Mouse (Mus musculus): ENCODE results near the gene Emc8.

The Emc8 gene

DNA sequence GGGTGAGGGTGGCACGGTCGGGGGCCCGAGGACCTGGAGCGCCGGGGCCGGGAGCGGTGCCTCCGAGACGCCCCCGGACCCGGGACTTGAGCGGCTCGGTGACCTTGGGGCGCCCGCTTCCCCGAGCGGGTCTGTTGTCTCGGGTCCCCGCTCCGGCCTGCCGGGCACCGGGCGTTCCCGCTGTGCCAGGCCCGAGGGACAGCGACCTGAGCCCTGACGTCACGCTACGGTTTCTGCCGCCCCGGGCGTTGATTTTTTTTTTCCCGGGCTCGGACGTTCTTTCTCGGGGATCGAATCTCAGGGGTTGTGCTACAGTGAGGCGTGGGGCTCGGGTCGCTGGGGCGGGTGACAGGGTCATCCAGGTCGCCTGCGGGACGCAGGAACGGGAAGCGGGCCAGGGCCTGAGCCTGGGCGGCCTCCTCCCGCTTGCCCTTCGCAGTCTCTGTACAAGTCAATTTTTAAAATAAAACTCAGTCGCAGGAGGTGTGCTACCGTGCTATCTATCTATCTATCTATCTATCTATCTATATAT is at the start of gene Emc8:
Emc8 (minus strand) TSS at position 200 of the 532 bp plus-strand sequence.
- DNase-seq (ENCODE audit: low spot score): no peak

DNA sequence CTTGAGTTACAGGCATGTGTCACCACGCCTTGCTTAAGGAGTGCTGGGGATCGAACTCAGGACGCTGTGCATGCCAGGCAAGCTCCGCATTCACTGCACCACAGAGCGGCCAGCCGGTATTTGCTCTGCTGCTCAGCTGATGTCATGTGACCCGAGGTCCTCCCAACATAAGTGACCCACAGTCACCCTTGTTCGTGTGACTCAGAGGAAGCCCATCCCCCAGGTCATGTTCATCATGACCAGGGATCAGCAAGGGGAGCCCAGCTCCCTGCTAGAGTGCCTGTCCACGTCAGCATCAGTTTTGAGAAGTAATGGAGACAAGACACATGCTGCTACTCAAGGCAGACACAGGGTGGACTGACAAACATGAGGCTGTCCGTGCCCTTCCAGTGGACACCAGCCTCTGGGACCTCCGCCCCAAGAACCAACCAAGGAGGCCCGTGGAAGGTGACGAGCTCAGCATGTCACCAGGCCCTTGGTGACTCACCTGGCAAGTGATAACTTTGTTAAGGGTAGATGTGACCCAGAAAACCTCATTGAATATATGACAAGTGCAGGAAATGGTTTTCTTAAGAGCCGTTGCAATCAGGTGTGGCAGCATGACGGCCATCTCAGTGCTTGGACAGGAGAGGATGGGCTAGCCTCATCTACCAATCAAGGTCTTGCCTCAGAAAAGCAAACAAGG is 47.8 kb upstream of the Emc8 start:
- DNase-seq (ENCODE audit: low spot score): no peak

DNA sequence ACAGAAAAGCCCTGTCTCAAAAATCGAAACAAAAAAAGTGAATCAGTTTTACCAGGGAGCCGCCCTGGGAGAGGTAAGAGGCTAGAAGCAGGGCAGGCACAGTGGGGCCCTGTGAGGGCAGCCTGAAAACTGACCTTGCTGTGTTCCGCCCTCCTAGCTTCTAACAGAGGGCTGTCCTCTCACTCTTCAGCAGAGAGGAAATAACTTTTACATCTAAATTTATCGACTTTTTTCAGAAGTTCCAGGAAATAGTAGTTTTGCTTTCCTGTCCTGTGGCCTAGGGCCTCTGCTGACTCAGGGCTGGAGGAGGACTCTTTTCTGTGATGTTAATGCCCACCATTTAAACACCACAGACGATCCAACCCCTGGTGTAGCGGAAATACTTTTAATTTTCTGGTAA is 46.8 kb upstream of the Emc8 start:
- DNase-seq (ENCODE audit: low spot score): no peak

DNA sequence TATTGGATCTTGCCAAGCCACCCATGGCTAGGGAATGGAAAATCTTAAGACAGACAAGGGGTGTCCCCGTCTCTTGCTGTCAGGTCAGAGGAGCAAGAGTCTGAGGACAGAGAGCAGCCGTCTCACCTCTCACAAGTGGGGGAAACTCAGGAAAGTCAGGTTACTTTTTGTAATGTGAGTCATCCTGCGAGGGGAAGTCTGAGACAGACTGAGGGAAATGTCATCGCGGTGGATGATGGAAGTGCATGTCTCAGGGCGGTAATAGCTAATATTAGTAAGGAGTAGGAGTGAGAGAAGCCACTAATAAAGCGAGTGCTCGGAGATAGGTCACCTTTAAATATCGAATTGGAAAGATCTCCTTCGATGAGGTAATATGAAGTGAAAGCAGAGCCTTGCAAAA is 40.8 kb upstream of the Emc8 start:
- DNase-seq (ENCODE audit: low spot score): no peak

DNA sequence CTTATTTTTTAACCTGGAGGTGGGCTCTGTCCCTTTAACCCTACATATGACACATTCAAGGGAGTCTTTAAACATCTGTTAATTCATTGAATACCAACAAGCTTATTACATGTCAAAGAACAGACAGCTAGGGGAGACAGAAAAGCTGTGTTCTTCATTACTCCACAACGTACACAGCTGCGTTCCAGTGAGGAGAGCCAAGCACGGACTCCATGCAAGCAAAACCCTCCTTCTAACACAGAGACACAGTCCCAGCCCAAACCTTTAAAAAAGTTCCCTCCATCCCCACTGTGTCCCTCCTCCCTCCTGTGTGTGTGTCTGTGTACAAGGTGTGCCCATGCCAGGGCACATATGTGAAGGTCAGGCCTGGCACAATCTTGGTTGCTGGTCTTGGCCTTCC is 37.8 kb upstream of the Emc8 start:
- DNase-seq (ENCODE audit: low spot score): no peak

DNA sequence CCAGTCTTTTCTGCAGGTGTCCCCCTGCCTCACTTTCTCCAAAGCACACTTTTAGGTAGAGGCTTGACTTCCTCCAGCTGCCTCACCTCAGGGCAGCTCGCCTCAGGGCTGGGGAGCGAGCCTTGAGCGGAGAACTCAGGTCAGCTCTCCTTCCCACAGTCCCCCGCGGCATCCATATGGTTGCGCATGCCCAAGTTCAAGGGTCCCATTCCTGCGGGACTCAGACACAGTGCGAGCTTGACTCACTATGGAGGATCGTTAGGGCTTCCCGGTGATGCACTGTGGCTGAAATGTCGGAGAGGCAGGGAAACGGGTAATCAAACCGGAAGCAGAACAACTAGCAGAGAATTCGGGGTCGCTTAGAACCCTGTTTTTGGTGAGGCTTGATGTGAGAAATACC is 36.8 kb upstream of the Emc8 start:
- no peak for DNase-seq (ENCODE audit: low spot score)

DNA sequence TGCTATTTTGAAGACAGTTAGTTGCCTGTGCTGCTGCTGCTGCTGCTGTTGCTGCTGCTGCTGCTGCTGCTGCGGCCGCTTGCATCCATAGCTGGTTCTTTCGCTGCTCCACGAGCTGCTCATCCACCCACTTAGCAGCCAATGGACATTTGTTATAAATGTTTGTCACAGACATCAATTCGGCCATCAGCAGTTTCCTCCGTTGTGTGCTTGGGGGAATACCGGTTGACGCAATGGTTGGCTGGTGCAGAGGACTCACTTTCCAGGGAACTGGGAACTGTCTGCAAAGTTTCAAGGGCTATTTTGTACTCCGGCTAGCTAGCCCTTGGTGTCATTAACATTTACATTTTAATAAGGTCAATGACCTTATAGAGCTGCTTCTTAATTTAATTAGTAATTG is 35.8 kb upstream of the Emc8 start:
- DNase-seq (ENCODE audit: low spot score): no peak

DNA sequence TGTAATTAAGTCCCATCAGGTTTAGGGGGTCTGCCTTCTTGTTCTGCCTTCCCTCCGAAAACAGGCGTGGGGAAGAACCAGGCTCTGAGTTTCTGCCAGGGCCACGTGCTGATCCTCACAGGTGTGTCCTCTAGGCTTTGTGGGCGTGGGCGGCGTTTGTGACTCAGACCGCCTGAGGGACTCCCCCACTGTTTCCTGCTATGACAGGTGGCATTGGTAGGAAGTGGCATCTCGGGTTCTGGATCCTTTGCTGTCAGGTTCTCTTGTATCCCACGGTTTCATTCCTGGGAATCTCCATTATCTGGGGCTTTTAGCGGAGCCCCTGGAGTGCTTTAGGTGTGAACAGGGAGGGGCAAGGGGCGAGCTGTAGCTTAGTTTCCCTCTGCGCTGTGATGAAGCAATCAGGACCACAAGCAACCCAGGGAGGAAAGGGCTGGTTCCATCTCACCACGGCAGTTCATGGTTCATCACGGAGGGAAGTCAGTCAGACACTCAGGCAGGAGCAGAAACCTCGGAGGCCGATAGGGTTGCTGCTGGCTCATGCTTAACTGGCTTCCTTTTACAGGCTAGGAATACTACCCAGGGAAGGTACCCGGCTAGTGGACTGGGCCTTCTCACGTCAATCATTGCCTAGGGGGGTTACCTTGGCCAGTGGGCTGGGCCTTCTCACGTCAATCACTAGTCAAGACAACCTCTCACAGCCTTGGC is 33.5 kb upstream of the Emc8 start:
- DNase-seq (ENCODE audit: low spot score): peak; percentile 53

DNA sequence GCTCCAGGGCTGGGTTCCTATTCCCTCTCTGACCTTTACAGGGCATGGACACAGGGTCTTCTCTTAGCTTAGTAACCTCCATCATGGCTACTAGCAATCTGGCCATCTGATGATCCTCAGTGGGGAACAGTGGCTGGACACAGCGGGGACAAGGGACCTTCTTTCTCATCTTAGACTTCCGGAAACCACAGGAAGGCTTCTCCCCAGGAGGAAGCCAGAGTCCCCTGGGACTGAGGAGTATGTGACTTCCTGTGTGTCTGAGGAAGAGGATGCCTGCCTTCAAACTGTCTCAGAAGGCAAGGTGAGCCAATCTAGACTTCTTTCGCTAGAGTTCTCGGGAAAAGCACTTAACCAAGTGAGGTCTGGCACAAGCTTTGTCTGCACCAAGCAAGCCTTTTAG is 31.7 kb upstream of the Emc8 start:
- DNase-seq (ENCODE audit: low spot score): no peak

DNA sequence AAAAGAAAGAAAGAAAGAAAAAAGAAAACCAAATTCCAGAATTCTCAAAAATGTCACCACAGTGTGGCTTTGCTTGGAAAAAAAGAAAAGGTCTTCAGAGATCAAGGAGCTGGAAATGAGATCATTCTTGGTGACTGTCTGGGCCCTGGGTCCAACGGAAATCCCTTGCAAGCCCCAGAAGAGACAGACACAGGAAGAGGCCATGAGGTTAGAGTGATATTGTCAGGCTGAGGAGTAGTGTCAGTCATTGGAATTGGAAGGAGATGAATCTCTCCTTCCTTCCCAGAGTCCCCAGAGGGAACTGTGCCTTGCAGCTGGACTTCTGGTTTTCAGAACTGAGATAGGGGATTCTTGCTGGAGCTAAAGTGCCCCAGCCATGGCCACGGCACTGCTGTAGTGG is 31.2 kb upstream of the Emc8 start:
- no peak for DNase-seq (ENCODE audit: low spot score)

DNA sequence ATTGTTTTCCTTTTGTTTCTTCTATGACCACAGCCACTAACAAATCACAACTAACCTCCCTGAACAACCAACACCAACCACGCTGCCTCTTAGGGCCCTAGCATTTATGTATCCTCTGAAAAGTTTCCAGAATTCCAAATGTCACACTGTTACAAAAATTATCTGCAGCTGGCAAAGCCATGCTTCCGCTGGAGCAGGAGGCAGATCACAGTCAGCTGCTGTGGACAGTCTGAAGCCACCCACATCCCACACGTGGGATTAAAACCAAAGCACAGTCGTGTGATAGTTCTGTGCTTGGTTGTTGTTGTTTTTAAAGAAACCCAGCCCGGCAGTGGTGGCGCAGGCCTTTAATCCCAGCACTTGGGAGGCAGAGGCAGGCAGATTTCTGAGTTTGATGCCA is 30.7 kb upstream of the Emc8 start:
- DNase-seq (ENCODE audit: low spot score): no peak

DNA sequence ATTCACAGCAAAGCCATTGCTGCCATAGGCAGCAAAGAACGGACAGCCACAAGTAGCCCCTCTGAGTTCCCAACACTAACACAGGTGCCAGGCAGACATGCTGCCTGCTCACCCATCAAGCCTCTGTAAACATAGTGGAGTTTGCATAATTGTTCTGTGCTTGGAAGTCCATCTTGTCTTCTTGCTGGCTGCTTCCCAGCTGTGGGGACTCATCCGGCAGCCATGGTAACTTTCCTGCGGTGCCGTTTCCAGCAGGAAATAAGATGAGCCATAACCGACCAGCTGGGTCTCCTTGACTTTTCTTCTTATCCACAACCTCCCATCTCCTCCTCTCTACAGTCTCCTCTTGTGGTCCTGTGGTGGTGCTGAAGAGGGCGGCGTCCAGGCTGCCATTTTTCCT is 30.1 kb upstream of the Emc8 start:
- no peak for DNase-seq (ENCODE audit: low spot score)

DNA sequence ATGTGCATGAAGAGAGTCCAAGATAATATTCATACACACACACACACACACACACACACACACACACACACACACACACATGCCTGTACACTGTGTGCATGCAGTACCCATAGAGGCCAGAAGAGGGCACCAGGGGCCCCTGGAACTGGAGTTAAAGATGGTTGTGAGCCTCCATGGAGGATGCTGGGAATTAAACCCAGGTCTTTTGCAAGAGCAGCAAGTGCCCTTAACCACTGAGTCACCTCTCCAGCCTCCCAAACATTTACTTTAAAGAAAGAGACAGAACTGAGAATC is 29.6 kb upstream of the Emc8 start:
- DNase-seq (ENCODE audit: low spot score): no peak

DNA sequence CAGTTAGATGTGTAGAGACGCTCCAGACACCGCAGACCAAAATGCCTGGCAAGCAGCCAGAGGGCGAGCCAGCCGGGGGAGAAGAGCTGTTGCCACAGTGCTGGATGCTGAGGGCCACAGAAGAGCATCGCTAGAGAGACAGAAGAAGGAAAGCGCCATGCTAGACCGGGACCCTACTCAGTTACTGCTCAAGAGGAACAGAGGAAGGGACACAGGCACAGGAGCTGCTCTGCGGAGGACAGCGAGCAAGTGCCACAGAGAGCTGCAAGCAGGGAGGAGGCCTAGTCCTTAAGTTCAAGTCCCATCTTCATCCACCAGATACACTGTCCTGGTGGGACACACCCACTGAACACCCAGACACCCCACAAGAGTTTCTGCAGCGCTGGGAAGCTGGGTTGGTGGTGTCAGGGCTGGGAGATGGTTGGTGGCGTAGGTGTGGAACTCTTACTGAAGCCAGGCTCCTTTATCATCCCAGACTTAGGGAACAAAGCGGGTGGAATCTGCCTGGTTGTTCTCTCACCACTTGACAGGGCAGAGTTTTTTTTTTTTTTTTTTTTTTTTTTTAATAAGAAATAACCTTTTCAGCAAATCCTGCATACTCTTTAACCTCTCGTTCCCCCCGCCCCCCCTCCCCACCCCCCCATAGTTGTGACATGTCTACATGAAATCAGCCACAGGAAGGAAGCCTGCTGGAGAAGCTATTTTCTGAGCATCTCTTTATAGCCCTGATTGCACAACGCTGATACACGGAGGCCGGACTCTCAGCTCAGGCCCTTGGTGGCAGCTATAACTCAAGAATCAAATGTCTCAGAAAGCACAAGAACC is 29.0 kb upstream of the Emc8 start:
- peak; percentile 60 for DNase-seq (ENCODE audit: low spot score)

DNA sequence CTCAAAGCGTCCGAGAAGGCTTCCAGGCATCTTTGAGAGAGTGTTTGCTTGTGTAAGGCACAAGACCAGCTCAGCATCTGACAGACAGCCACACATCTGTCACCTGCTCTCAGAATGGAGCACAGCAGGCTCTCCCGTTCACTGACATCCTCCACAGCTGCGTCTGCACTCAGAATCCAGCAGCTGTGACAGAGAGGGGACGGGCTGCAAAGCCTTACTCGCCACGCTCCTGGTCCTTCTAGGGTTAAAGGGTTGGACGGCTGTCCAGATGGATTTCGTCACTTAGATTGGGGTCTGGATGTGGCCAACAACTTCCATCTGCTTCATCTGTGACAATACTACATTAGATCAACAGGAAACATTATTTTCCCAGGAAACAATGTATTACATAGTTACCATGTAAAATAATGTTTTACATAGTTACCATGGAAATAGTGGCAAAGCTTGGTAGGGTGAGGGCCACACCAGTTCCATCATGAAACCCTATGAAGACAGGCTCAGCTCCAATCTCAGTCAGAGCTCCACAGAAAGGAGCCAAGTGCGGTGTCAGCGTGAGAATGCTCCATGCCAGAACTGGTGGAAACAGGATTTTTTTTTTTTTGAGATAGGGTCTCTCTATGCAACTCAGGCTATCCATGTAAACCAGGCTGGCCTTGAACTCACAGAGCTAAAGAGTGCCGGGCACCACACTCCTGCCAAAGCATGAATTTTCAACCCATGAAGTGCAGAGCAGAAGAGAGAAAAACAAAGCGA is 28.2 kb upstream of the Emc8 start:
- no peak for DNase-seq (ENCODE audit: low spot score)

DNA sequence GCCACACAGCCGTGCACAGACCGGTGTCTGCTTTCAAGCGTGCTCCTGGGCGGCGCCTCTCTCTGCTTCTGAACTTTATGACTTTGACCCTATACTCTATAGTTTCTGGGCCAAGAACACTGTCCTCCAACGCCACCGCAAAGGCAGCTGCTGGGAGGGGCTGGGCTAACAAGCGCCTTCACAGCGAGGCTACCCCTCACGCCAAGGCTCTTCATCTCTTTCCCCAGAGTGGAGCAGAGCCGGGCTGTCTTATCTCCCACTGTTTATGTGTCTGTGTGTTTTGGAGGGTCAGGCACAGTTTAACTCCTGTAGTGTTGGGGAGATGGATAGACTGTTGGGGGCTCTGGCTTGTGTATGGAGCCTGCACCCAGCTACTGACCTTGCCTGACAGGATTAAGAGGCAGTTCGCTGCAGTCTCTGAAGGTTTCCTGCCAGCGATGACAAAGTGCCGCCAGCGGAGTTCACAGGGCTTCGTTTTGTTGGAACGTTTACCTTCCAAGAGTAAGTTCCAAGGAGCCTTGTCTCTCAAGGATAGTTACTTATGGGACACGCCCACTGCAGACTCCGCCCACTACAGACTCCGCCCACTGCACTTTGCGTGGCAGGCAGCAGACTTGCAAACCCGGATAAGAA is 25.6 kb upstream of the Emc8 start:
- no peak for DNase-seq (ENCODE audit: low spot score)

DNA sequence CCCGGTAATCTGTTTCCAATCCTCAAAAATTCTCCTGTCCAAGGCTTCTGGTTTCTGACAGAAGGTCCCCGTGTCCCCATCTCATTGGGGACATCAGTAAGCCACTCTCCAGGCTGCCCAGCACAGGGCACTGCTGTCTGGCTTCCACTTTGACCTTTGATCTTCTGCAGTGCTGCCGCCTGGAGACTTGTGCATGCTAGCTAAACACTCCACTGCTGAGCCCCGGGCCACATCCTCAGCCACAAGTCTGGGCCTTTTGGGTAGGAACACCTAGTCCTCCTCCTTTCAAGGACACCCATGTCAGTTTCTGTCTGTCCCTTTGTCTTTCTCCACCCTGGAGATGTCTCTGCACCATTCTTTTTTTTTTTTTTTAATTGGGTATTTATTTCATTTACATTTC is 24.6 kb upstream of the Emc8 start:
- DNase-seq (ENCODE audit: low spot score): no peak

DNA sequence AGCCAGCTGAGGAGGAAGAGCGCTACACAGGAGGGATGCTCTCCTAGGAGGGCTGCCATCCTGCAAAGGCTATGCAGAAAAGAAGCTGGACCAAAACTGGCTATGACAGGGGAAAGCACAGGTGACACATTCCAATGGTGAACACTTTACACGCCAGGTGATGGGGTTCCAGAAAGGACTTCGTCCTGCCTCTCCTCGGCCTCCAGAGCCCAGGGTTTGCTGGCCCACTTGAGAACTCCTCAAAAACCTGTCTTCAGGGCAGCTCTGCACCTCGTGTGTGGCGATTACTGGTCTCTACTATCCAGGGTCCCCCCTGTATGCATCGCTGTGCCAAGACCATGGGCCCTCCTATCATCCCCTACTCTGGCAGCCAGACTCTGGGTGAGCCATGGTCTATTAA is 20.1 kb upstream of the Emc8 start:
- DNase-seq (ENCODE audit: low spot score): no peak

DNA sequence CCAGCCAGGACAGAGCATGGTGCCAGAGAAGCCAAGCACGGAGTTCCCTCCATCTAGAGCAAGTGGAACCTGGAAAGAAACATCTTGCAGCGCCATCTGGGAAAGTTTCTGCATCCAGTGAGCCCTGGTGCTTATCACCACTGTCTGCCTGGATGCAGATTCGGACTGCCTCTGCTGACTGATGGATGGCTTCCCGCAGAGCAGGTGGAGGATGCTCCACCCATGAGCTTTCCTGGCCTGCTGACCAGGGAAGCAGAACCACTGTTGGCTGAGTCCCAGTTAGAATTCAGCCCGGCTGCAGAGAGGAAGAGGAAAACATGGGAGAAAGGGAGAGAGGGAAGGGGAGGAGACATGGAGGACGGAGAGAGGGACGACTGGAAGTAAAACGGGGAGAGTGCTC is 19.4 kb upstream of the Emc8 start:
- no peak for DNase-seq (ENCODE audit: low spot score)

DNA sequence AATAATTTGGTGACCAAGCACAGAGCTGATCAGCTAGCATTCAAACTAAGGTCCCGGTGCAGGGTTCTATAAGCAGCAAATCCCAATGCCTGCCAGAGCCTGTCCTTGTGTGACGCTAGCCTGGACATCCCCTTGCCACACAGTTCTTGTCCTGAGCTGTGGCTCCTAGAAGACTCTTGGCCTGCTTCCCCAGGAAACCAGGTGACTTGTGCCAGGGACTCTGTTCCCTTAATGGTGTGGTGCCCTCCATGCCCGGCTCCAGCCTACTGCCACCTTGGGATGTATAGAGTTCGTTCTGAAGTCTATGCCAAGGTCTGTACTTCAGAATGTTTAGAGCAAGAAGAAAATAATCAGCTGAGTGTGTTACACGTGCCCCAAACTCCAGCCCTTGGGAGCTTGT is 18.2 kb upstream of the Emc8 start:
- no peak for DNase-seq (ENCODE audit: low spot score)

DNA sequence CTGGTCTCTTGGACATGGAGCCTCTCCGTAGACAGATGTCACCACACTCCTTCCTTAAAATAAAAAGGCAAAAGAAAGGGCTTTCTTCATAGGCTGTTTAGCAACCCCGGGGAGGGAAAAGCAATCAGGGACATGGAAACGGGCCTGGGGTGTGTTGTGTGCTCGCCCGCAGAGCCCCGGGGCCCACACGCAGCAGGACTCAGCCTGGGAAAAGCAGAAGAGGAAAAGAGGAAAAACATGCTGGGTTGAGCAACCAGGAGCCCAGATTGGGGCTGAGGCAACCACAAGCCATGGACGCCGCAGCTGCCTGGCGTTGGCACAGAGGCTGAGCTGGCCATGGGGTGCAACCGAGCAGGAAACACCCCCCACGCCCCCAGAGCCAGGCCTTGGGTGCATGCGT is 17.7 kb upstream of the Emc8 start:
- DNase-seq (ENCODE audit: low spot score): peak; percentile 73

DNA sequence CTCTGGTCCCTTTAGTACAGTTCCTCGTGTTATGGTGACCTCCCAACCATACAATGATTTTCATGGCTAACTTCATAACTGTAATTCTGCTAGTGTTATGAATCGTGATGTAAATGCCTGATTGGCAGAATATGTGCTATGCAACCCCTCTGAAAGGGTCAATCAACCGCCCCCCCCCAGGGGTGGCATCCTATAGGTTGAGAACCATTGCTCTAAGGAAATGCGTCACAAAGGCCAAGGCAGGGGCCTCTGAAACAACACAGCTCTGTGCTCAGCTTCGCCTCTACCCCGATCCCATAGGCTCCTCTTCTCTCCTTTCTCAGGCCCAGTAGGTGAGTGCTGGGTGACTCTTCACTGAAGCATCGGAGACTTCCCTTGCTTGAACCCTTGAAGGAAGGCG is 17.2 kb upstream of the Emc8 start:
- no peak for DNase-seq (ENCODE audit: low spot score)
